In genomic region chr12:99965203-99966115, GRCm38 (mm10) we compare ENCODE assay signal across 8 mouse cellular contexts. TPM values are rescaled to one million over a fixed set of nuclear protein-coding genes. Genes with fewer than 3 reads are reported as not detected.
A peak's percentile ranks its signal among the peaks of the same experiment; 100 is the strongest.
DNase-seq lines count a peak whose midpoint lies in the region; ATAC-seq lines count a peak whose summit lies in the region.

No protein-coding gene starts in this region.

- H3K4me1 ChIP-seq in liver, embryonic 16.5 days (ENCODE audit: control insufficient read depth, low read depth, low read length) = peaks cover 9% of the 10 kb centered on the region
- peaks cover 9% of the 10 kb centered on the region; the same call in 1 of the 2 replicates for H3K4me1 ChIP-seq in neural tube, embryonic 11.5 days (ENCODE audit: control insufficient read depth, insufficient read depth, low read length)

- no peaks in the 10 kb centered on the region for H3K9me3 ChIP-seq in liver, embryonic 16.5 days (replicated peaks; ENCODE audit: control insufficient read depth, low read length)
- no peaks in the 10 kb centered on the region for H3K9me3 ChIP-seq in neural tube, embryonic 11.5 days (ENCODE audit: control insufficient read depth, low read length)

- peaks cover 52% of the 10 kb centered on the region for H3K27me3 ChIP-seq in liver, embryonic 16.5 days (ENCODE audit: control insufficient read depth, insufficient read depth, low read depth, low read length)
- H3K27me3 ChIP-seq in neural tube, embryonic 11.5 days (ENCODE audit: control insufficient read depth, insufficient read depth, low read length) = peaks cover 51% of the 10 kb centered on the region

- WGBS in liver, embryonic 16.5 days (ENCODE audit: insufficient replicate concordance) = under 1% methylated on average over 77 of the region's 77 CpGs
- under 1% methylated on average over 76 of the region's 77 CpGs for WGBS in neural tube, embryonic 11.5 days

- H3K4me3 ChIP-seq in liver, embryonic 16.5 days (ENCODE audit: low read depth, low read length) = peak overlapping the region; percentile 48
- peak overlapping the region; percentile 52 for H3K4me3 ChIP-seq in neural tube, embryonic 11.5 days (ENCODE audit: low read depth, low read length)

- H3K9ac ChIP-seq in liver, embryonic 16.5 days (ENCODE audit: low read depth, low read length) = no peak overlapping the region
- peak overlapping the region; percentile 37 for H3K9ac ChIP-seq in neural tube, embryonic 11.5 days (ENCODE audit: low read length)

- peak; percentile 12 for DNase-seq in thymus, postnatal 0 days (ENCODE audit: low spot score)
- no peak for DNase-seq in thymus, adult 18-20 months
- DNase-seq in cerebellum, adult 8-10 months = peak; percentile 15
- DNase-seq in gastrocnemius, postnatal 10 days = peak; percentile 57
- DNase-seq in induced T-regulatory cell, adult 2 months (ENCODE audit: low read depth) = peak; percentile 26
- DNase-seq in neural tube, embryonic 11.5 days (ENCODE audit: low spot score) = peak; percentile 46
- DNase-seq in adipocyte (ENCODE audit: low spot score) = no peak

- H3K27ac ChIP-seq in liver, embryonic 16.5 days (ENCODE audit: low read length) = no peak overlapping the region
- H3K27ac ChIP-seq in neural tube, embryonic 11.5 days (ENCODE audit: low read depth, low read length) = no peak overlapping the region

- H3K4me2 ChIP-seq in liver, embryonic 16.5 days (ENCODE audit: low read depth, low read length) = peak overlapping the region; percentile 56
- H3K4me2 ChIP-seq in neural tube, embryonic 11.5 days (ENCODE audit: low read depth) = peak overlapping the region; percentile 87

- H3K36me3 ChIP-seq in liver, embryonic 16.5 days (ENCODE audit: control insufficient read depth, insufficient read depth) = no peaks in the 10 kb centered on the region
- H3K36me3 ChIP-seq in neural tube, embryonic 11.5 days (ENCODE audit: control insufficient read depth, insufficient read depth, low read length) = no peaks in the 10 kb centered on the region

- no peak for ATAC-seq in liver, embryonic 16.5 days (ENCODE audit: low read depth)
- ATAC-seq in neural tube, embryonic 11.5 days (ENCODE audit: insufficient read depth, low FRiP score, low TSS enrichment) = peak; percentile 43

RNA-seq across cellular contexts. Expression of gene Kcnk13, which starts 1.2 kb away (rescaled TPM):
- 0.35 and 0.62 TPM in 2 replicates for polyA plus RNA-seq in thymus, postnatal 0 days (2015; fragmentation: Nextera tagmentation; extraction: Ambion mirVana)
- 1 to 10 TPM; 2.0 to 2.5 TPM for total RNA-seq in gastrocnemius, postnatal 10 days (2021)
- 0.83 and 0.84 TPM in 2 replicates for polyA plus RNA-seq in liver, embryonic 16.5 days (2015; fragmentation: Nextera tagmentation; extraction: Ambion mirVana)
- 0.66 and 1.2 TPM in 2 replicates for polyA plus RNA-seq in neural tube, embryonic 11.5 days (2014; fragmentation: Nextera tagmentation; extraction: Ambion mirVana)

Comparison
In these comparisons a context has a peak if more than half of its experiments do, and no peak if none do; other contexts are left out.
1. DNase-seq: peak in thymus, postnatal 0 days (single experiment), cerebellum, adult 8-10 months (single experiment), gastrocnemius, postnatal 10 days (single experiment), induced T-regulatory cell, adult 2 months (single experiment) and neural tube, embryonic 11.5 days (single experiment); none in thymus, adult 18-20 months (0 of 2) and adipocyte (single experiment).